In genomic region chr5:59545649-59546048, GRCm38 (mm10) we compare ENCODE assay signal across 30 mouse cellular contexts.
DNase-seq lines count a peak whose midpoint lies in the region; ATAC-seq and TF ChIP-seq lines count a peak whose summit lies in the region.
"Had no signal": no experiment of that assay in that cellular context is flagged by ENCODE, and none has a peak within 500 bp of the region (broad histone marks: within the 10 kb centered on the region; RNA-seq: fewer than 3 reads in every experiment).

No protein-coding gene starts in this region.

- H3K27ac ChIP-seq in hindbrain, embryonic 14.5 days, result no peak overlapping the region
- H3K27ac ChIP-seq in hindbrain, embryonic 10.5 days, result no peak overlapping the region
- no peak overlapping the region for H3K27ac ChIP-seq in midbrain, embryonic 14.5 days (replicated peaks; ENCODE audit: low read depth, low read length)
- H3K27ac ChIP-seq in midbrain, embryonic 16.5 days (ENCODE audit: low read length), result no peak overlapping the region
- H3K27ac ChIP-seq in hindbrain, postnatal 0 days, result no peak overlapping the region
- H3K27ac ChIP-seq: embryonic facial prominence, embryonic 13.5 days; heart, embryonic 10.5 days; heart, embryonic 15.5 days; liver, embryonic 14.5 days; macrophage; stomach, postnatal 0 days had no signal

- H3K4me3 ChIP-seq in hindbrain, embryonic 14.5 days (replicated peaks; ENCODE audit: low read length), result no peak overlapping the region
- H3K4me3 ChIP-seq in hindbrain, embryonic 10.5 days, result no peak overlapping the region
- H3K4me3 ChIP-seq in midbrain, embryonic 14.5 days (replicated peaks; ENCODE audit: low read depth, low read length), result no peak overlapping the region
- no peak overlapping the region for H3K4me3 ChIP-seq in midbrain, embryonic 16.5 days (ENCODE audit: low read depth, low read length)
- H3K4me3 ChIP-seq in hindbrain, postnatal 0 days (ENCODE audit: low read length), result no peak overlapping the region
- H3K4me3 ChIP-seq: embryonic facial prominence, embryonic 13.5 days; erythroblast, embryonic 14.5 days; heart, embryonic 10.5 days; heart, embryonic 15.5 days had no signal

- H3K9ac ChIP-seq in hindbrain, embryonic 14.5 days, result no peak overlapping the region
- no peak overlapping the region for H3K9ac ChIP-seq in midbrain, embryonic 14.5 days (replicated peaks; ENCODE audit: low read length)
- H3K9ac ChIP-seq in midbrain, embryonic 16.5 days (ENCODE audit: low read depth, low read length), result no peak overlapping the region
- no peak overlapping the region for H3K9ac ChIP-seq in hindbrain, postnatal 0 days (replicated peaks; ENCODE audit: low read length)
- H3K9ac ChIP-seq: embryonic facial prominence, embryonic 13.5 days; heart, embryonic 15.5 days; liver, embryonic 14.5 days had no signal

- 42% methylated on average over 2 of the region's 2 CpGs for WGBS in hindbrain, embryonic 14.5 days
- 68% methylated on average over 2 of the region's 2 CpGs for WGBS in hindbrain, embryonic 10.5 days
- WGBS in midbrain, embryonic 14.5 days, result 66% methylated on average over 2 of the region's 2 CpGs
- 69% methylated on average over 2 of the region's 2 CpGs for WGBS in midbrain, embryonic 16.5 days
- 52% methylated on average over 2 of the region's 2 CpGs for WGBS in hindbrain, postnatal 0 days

- H3K4me1 ChIP-seq in hindbrain, embryonic 14.5 days (replicated peaks; ENCODE audit: control insufficient read depth, insufficient read depth, low read length), result peaks cover 4% of the 10 kb centered on the region; the same call in 1 of the 2 replicates
- H3K4me1 ChIP-seq in hindbrain, embryonic 10.5 days (replicated peaks), result no peaks in the 10 kb centered on the region
- no peaks in the 10 kb centered on the region for H3K4me1 ChIP-seq in midbrain, embryonic 14.5 days (ENCODE audit: control insufficient read depth, insufficient read depth, low read length)
- H3K4me1 ChIP-seq in midbrain, embryonic 16.5 days (ENCODE audit: control insufficient read depth, insufficient read depth, low read length), result no peaks in the 10 kb centered on the region
- H3K4me1 ChIP-seq in hindbrain, postnatal 0 days (ENCODE audit: insufficient read depth, low read length), result no peaks in the 10 kb centered on the region
- H3K4me1 ChIP-seq: embryonic facial prominence, embryonic 13.5 days; heart, embryonic 10.5 days; heart, embryonic 15.5 days had no signal

- peak; percentile 31; the same call in 1 of the 2 replicates for ATAC-seq in hindbrain, embryonic 14.5 days (ENCODE audit: low FRiP score)
- ATAC-seq in midbrain, embryonic 14.5 days (ENCODE audit: low FRiP score, low TSS enrichment), result no peak
- no peak for ATAC-seq in midbrain, embryonic 16.5 days
- ATAC-seq in hindbrain, postnatal 0 days, result no peak
- ATAC-seq: intestine, postnatal 0 days had no signal

- DNase-seq in embryo, embryonic 10 days (ENCODE audit: low spot score), result peak; percentile 14
- DNase-seq in embryo, embryonic 9.5 days (ENCODE audit: extremely low spot score), result no peak
- DNase-seq in hindbrain, embryonic 14.5 days (ENCODE audit: low spot score), result no peak
- DNase-seq in hindbrain, embryonic 10.5 days (ENCODE audit: low spot score), result no peak
- DNase-seq in midbrain, embryonic 14.5 days, result peak; percentile 38
- peak; percentile 10 for DNase-seq in hindbrain, postnatal 0 days (ENCODE audit: low spot score)
- no peak for DNase-seq in gastrocnemius, postnatal 25 days
- DNase-seq: adrenal gland, postnatal 10 days; cerebellum, adult 11 months; cerebellum, adult 9-10 months; gastrocnemius, postnatal 10 days; heart, adult 11 months; kidney, postnatal 10 days; layer of hippocampus, adult 9-11 months; liver; lung, adult 2 months; lung, postnatal 10 days; right cerebral cortex, postnatal 4 days; thymus, adult 18-20 months; thymus, postnatal 25 days had no signal

- no peaks in the 10 kb centered on the region for H3K27me3 ChIP-seq in hindbrain, embryonic 14.5 days (ENCODE audit: control insufficient read depth, insufficient read depth, low read length)
- no peaks in the 10 kb centered on the region for H3K27me3 ChIP-seq in hindbrain, embryonic 10.5 days (ENCODE audit: insufficient read depth, poor library complexity, severe bottlenecking)
- H3K27me3 ChIP-seq in midbrain, embryonic 14.5 days (ENCODE audit: control insufficient read depth, insufficient read depth, low read length), result no peaks in the 10 kb centered on the region
- H3K27me3 ChIP-seq in midbrain, embryonic 16.5 days (ENCODE audit: control insufficient read depth, insufficient read depth, low read depth, low read length), result no peaks in the 10 kb centered on the region
- H3K27me3 ChIP-seq in hindbrain, postnatal 0 days (ENCODE audit: insufficient read depth, low read length), result no peaks in the 10 kb centered on the region
- H3K27me3 ChIP-seq: embryonic facial prominence, embryonic 13.5 days; heart, embryonic 15.5 days had no signal

- H3K36me3 ChIP-seq in hindbrain, embryonic 14.5 days (replicated peaks; ENCODE audit: control insufficient read depth, insufficient read depth), result no peaks in the 10 kb centered on the region
- H3K36me3 ChIP-seq in hindbrain, embryonic 10.5 days, result no peaks in the 10 kb centered on the region
- no peaks in the 10 kb centered on the region for H3K36me3 ChIP-seq in midbrain, embryonic 14.5 days (ENCODE audit: control insufficient read depth, insufficient read depth, low read length)
- no peaks in the 10 kb centered on the region for H3K36me3 ChIP-seq in midbrain, embryonic 16.5 days (ENCODE audit: control insufficient read depth, insufficient read depth, low read length)
- no peaks in the 10 kb centered on the region for H3K36me3 ChIP-seq in hindbrain, postnatal 0 days (ENCODE audit: insufficient read depth, low read length)
- H3K36me3 ChIP-seq: embryonic facial prominence, embryonic 13.5 days; G1E; heart, embryonic 10.5 days; heart, embryonic 15.5 days had no signal

- no peaks in the 10 kb centered on the region for H3K9me3 ChIP-seq in hindbrain, embryonic 14.5 days (ENCODE audit: control insufficient read depth, low read length)
- H3K9me3 ChIP-seq in hindbrain, embryonic 10.5 days, result no peaks in the 10 kb centered on the region
- H3K9me3 ChIP-seq in midbrain, embryonic 14.5 days (ENCODE audit: control insufficient read depth, low read length), result no peaks in the 10 kb centered on the region
- H3K9me3 ChIP-seq in midbrain, embryonic 16.5 days (replicated peaks; ENCODE audit: control insufficient read depth, low read length, poor library complexity, severe bottlenecking), result no peaks in the 10 kb centered on the region
- no peaks in the 10 kb centered on the region for H3K9me3 ChIP-seq in hindbrain, postnatal 0 days (ENCODE audit: low read length)
- H3K9me3 ChIP-seq: embryonic facial prominence, embryonic 13.5 days; G1E; heart, embryonic 10.5 days; heart, embryonic 15.5 days had no signal

- H3K4me2 ChIP-seq in hindbrain, embryonic 14.5 days (replicated peaks), result no peak overlapping the region
- H3K4me2 ChIP-seq in midbrain, embryonic 14.5 days (ENCODE audit: low read length), result no peak overlapping the region
- H3K4me2 ChIP-seq in midbrain, embryonic 16.5 days (ENCODE audit: low read length), result no peak overlapping the region
- H3K4me2 ChIP-seq in hindbrain, postnatal 0 days (ENCODE audit: low read depth, low read length), result no peak overlapping the region
- H3K4me2 ChIP-seq: embryonic facial prominence, embryonic 13.5 days; heart, embryonic 15.5 days had no signal

- TF ChIP-seq CTCF in hindbrain, postnatal 0 days (IDR thresholded peaks at IDR 0.05; ENCODE audit: low read depth), result no peak

Comparison
In these comparisons a context has a peak if more than half of its experiments do, and no peak if none do; other contexts are left out.
1. DNase-seq: peak in embryo, embryonic 10 days (single experiment), midbrain, embryonic 14.5 days (single experiment) and hindbrain, postnatal 0 days (single experiment); none in embryo, embryonic 9.5 days (single experiment), hindbrain, embryonic 14.5 days (single experiment), hindbrain, embryonic 10.5 days (single experiment) and gastrocnemius, postnatal 25 days (single experiment).